Mouse (Mus musculus): Measurements from ENCODE around the gene 4930452B06Rik.
"Not testable (repeated sequence)": the region's sequence is repeated elsewhere in the genome, so short reads cannot be mapped to it uniquely, and the experiment has no call there.

GRCm38 (mm10) chr14:8614430-8614829, 51.6 kb downstream of the 4930452B06Rik start:
- TF ChIP-seq CTCF (IDR thresholded peaks at IDR 0.05; ENCODE audit: insufficient read depth, low read length); POLR2A (IDR thresholded peaks at IDR 0.05; ENCODE audit: borderline replicate concordance, extremely low read depth, low read depth, low read length): not testable (repeated sequence)
